Mouse (Mus musculus) MEL (cell line): Measurements from ENCODE around the gene Lmntd1. TPM values are rescaled to one million over a fixed set of nuclear protein-coding genes. Genes with fewer than 3 reads are reported as not detected.

Experiments used
- DNase-seq: peaks from one replicate; pipeline ENCODE4 v3.0.0; 2011; ENCODE audit warnings: low read depth, low spot score
- H3K27ac ChIP-seq: 2 replicates; pipeline ENCODE4 v1.5.1; 2012; ENCODE audit warnings: low read depth, mild to moderate bottlenecking, control low read depth, low read length, moderate library complexity; ENCODE audit not compliant: control insufficient read depth
- H3K27me3 ChIP-seq, 2 experiments: fragments of 150-350 bp in 1 of 2; sonication (generic) in 1 of 2; 2 replicates each; pipeline ENCODE4 v1.6.1; 2012; ENCODE audit warnings: low read length in 2 of 2, mild to moderate bottlenecking in 2 of 2, improper control_type of control experiment in 1 of 2, moderate library complexity in 1 of 2; ENCODE audit not compliant: insufficient read depth in 2 of 2, control insufficient read depth in 1 of 2
- H3K36me3 ChIP-seq, 2 experiments: 2 replicates each; pipeline ENCODE4 v1.6.1; 2012 to 2014; ENCODE audit warnings: low read length in 2 of 2, improper control_type of control experiment in 1 of 2, inconsistent platforms in 1 of 2, mild to moderate bottlenecking in 1 of 2; ENCODE audit not compliant: insufficient read depth in 2 of 2, control insufficient read depth in 1 of 2
- H3K4me1 ChIP-seq, 2 experiments: fragments of 150-350 bp in 1 of 2; sonication (generic) in 1 of 2; 2 replicates each; pipeline ENCODE4 v1.6.1; 2012; ENCODE audit warnings: low read length in 2 of 2, improper control_type of control experiment in 1 of 2, mild to moderate bottlenecking in 1 of 2; ENCODE audit not compliant: insufficient read depth in 2 of 2, control insufficient read depth in 1 of 2
- H3K4me3 ChIP-seq, 2 experiments: fragments of 150-350 bp in 1 of 2; sonication (generic) in 1 of 2; 2 replicates each; pipeline ENCODE4 v1.5.1; 2012; ENCODE audit warnings: low read depth in 2 of 2, low read length in 2 of 2, mild to moderate bottlenecking in 2 of 2, moderate library complexity in 2 of 2, control low read depth in 1 of 2, improper control_type of control experiment in 1 of 2; ENCODE audit not compliant: control insufficient read depth in 1 of 2, insufficient read depth in 1 of 2
- H3K79me2 ChIP-seq: 2 replicates; pipeline ENCODE4 v1.6.1; 2012; ENCODE audit warnings: mild to moderate bottlenecking, low read length, moderate library complexity; ENCODE audit not compliant: control insufficient read depth, poor library complexity, insufficient read depth
- H3K9ac ChIP-seq: 2 replicates; pipeline ENCODE4 v1.6.1; 2012; ENCODE audit warnings: low read depth, mild to moderate bottlenecking, control low read depth, low read length, moderate library complexity; ENCODE audit not compliant: control insufficient read depth, poor library complexity, severe bottlenecking
- H3K9me3 ChIP-seq: fragments of 150-350 bp; sonication (generic); replicated peaks from 2 replicates; pipeline ENCODE4 v1.6.1; 2012; ENCODE audit warnings: mild to moderate bottlenecking, low read length, improper control_type of control experiment, moderate library complexity; ENCODE audit not compliant: insufficient read depth
- BHLHE40 ChIP-seq: IDR thresholded peaks from 2 replicates; pipeline ENCODE4 v1.6.1; 2012; ENCODE audit warnings: low read depth, mild to moderate bottlenecking, inconsistent platforms, low read length, improper control_type of control experiment, borderline replicate concordance
- CTCF ChIP-seq, 3 experiments: IDR thresholded peaks in 2 of 3; conservative IDR thresholded peaks in 1 of 3; 2 replicates each; pipeline ENCODE4 v1.5.1; 2011 to 2012; ENCODE audit warnings: low read length in 3 of 3, low read depth in 2 of 3, mild to moderate bottlenecking in 2 of 3, improper control_type of control experiment in 1 of 3, inconsistent platforms in 1 of 3, mixed read lengths in 1 of 3, moderate library complexity in 1 of 3; ENCODE audit not compliant: control insufficient read depth in 1 of 3, insufficient read depth in 1 of 3, poor library complexity in 1 of 3, severe bottlenecking in 1 of 3
- EP300 ChIP-seq, 2 experiments: IDR thresholded peaks; 2 replicates each; pipeline ENCODE4 v1.6.1; 2011; ENCODE audit warnings: improper control_type of control experiment in 2 of 2, low read length in 2 of 2, low read depth in 1 of 2, mild to moderate bottlenecking in 1 of 2
- ETS1 ChIP-seq: IDR thresholded peaks from 2 replicates; pipeline ENCODE4 v1.6.1; 2012; ENCODE audit warnings: low read depth, mild to moderate bottlenecking, inconsistent platforms, low read length, improper control_type of control experiment, moderate library complexity
- GABPA ChIP-seq: IDR thresholded peaks from 2 replicates; pipeline ENCODE4 v1.6.1; 2012; ENCODE audit warnings: low read depth, mild to moderate bottlenecking, inconsistent platforms, low read length, improper control_type of control experiment, moderate library complexity
- MAX ChIP-seq: IDR thresholded peaks from 2 replicates; pipeline ENCODE4 v1.6.1; 2011; ENCODE audit warnings: low read length, improper control_type of control experiment
- MEF2A ChIP-seq: IDR thresholded peaks from 2 replicates; pipeline ENCODE4 v1.6.1; 2014; ENCODE audit warnings: low read depth, mild to moderate bottlenecking, inconsistent platforms, low read length, improper control_type of control experiment; ENCODE audit not compliant: poor library complexity, insufficient replicate concordance, severe bottlenecking; ENCODE audit errors: extremely low read depth
- MYC ChIP-seq: IDR thresholded peaks from 2 replicates; pipeline ENCODE4 v1.6.1; 2011; ENCODE audit warnings: low read depth, mild to moderate bottlenecking, low read length, improper control_type of control experiment, moderate library complexity
- NELFE ChIP-seq: IDR thresholded peaks from 2 replicates; pipeline ENCODE4 v1.6.1; 2011; ENCODE audit warnings: low read depth, low read length, improper control_type of control experiment
- NRF1 ChIP-seq: IDR thresholded peaks from 2 replicates; pipeline ENCODE4 v1.6.1; 2014; ENCODE audit warnings: low read depth, mild to moderate bottlenecking, inconsistent platforms, low read length, improper control_type of control experiment, moderate library complexity; ENCODE audit not compliant: poor library complexity, insufficient read depth, severe bottlenecking
- POLR2AphosphoS2 ChIP-seq: IDR thresholded peaks from 2 replicates; pipeline ENCODE4 v1.6.1; 2011; ENCODE audit warnings: low read length, improper control_type of control experiment
- RAD21 ChIP-seq: IDR thresholded peaks from 2 replicates; pipeline ENCODE4 v1.6.1; 2011; ENCODE audit warnings: mild to moderate bottlenecking, low read depth, low read length, improper control_type of control experiment
- RCOR1 ChIP-seq: IDR thresholded peaks from 2 replicates; pipeline ENCODE4 v1.6.1; 2012; ENCODE audit warnings: low read depth, mild to moderate bottlenecking, inconsistent platforms, low read length, improper control_type of control experiment
- SIN3A ChIP-seq: IDR thresholded peaks from 2 replicates; pipeline ENCODE4 v1.6.1; 2012; ENCODE audit warnings: low read length, improper control_type of control experiment, inconsistent platforms
- SMC3 ChIP-seq: IDR thresholded peaks from 2 replicates; pipeline ENCODE4 v1.6.1; 2011; ENCODE audit warnings: low read depth, low read length, improper control_type of control experiment
- TCF12 ChIP-seq: IDR thresholded peaks from 2 replicates; pipeline ENCODE4 v1.6.1; 2014; ENCODE audit warnings: low read depth, mild to moderate bottlenecking, inconsistent platforms, low read length, improper control_type of control experiment, moderate library complexity
- USF1 ChIP-seq: IDR thresholded peaks from 2 replicates; pipeline ENCODE4 v1.6.1; 2014; ENCODE audit warnings: low read depth, mild to moderate bottlenecking, inconsistent platforms, low read length, improper control_type of control experiment, moderate library complexity
- USF2 ChIP-seq, 2 experiments: IDR thresholded peaks; 2 replicates each; pipeline ENCODE4 v1.6.1; 2011 to 2012; ENCODE audit warnings: improper control_type of control experiment in 2 of 2, low read length in 2 of 2, borderline replicate concordance in 1 of 2, inconsistent platforms in 1 of 2, low read depth in 1 of 2, mild to moderate bottlenecking in 1 of 2; ENCODE audit not compliant: insufficient read depth in 1 of 2
- ZC3H11A ChIP-seq: IDR thresholded peaks from 2 replicates; pipeline ENCODE4 v1.6.1; 2012; ENCODE audit warnings: low read depth, mild to moderate bottlenecking, inconsistent platforms, low read length, improper control_type of control experiment
- ZMIZ1 ChIP-seq: IDR thresholded peaks from 2 replicates; pipeline ENCODE4 v1.6.1; 2012; ENCODE audit warnings: low read depth, mild to moderate bottlenecking, inconsistent platforms, low read length, improper control_type of control experiment, moderate library complexity
- ZNF384 ChIP-seq: IDR thresholded peaks from 2 replicates; pipeline ENCODE4 v1.6.1; 2012; ENCODE audit warnings: low read depth, mild to moderate bottlenecking, inconsistent platforms, low read length, improper control_type of control experiment
- polyA plus RNA-seq, 2 experiments: library from polyadenylated mRNA; stranded (reverse) in 1 of 2; unstranded in 1 of 2; fragments of >175 nt in 1 of 2; fragments of >200 nt in 1 of 2; gene quantifications; 2 replicates each; pipeline versions ENCODE4 v1.2.1 to v1.2.4; 2012; ENCODE audit warnings: low replicate concordance in 2 of 2, low read depth in 1 of 2; ENCODE audit not compliant: insufficient read length in 2 of 2, insufficient read depth in 1 of 2, missing spikeins in 1 of 2
- total RNA-seq: library from RNA; depleted of rRNA; stranded (reverse); fragments of 300-350 nt; gene quantifications from 2 replicates; pipeline ENCODE4 v1.2.3, GENCODE M21; 2012

The Lmntd1 gene
- total and polyA plus RNA-seq, 3 experiments: not detected

DNA sequence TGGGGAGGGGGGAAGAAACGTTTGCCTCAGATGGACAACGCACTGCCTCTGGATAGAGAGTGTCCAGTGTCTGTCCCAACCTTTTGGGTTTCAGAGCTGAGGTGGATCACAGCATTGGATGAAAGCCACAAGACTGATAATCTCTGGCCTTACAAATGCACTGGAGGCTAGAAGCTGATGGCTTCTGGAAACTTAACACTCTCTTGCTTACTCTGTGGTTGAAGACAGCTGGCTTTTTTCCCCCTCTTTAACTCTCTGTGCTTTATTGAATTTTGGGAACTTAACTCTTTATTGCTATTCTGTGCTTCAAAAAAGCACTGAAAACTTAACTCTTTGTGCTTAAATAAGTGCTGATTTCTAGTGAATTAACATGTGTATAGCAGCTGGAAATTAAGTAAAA lies 223.7 kb downstream of the Lmntd1 start:
- Histone ChIP-seq H3K36me3 (no peaks in the 10 kb centered on the region), H3K4me1 (no peaks in the 10 kb centered on the region), H3K9ac (no peak overlapping the region), H3K27me3 (no peaks in the 10 kb centered on the region), H3K79me2 (no peaks in the 10 kb centered on the region), H3K4me3 (no peak overlapping the region), H3K27ac (no peak overlapping the region), H3K9me3 (no peaks in the 10 kb centered on the region)
- TF ChIP-seq ZNF384: no peak
- no peak for TF ChIP-seq CTCF (IDR thresholded peaks at IDR 0.05 in 2 of 3, conservative IDR thresholded peaks at IDR 0.05 in 1 of 3; ENCODE audit: control insufficient read depth in 1 of 3, insufficient read depth in 1 of 3, low read depth in 2 of 3, low read length in 3 of 3, poor library complexity in 1 of 3, severe bottlenecking in 1 of 3)
- TF ChIP-seq NRF1: no peak
- no peak for TF ChIP-seq ETS1
- TF ChIP-seq USF1: no peak
- TF ChIP-seq ZMIZ1: no peak
- no peak for TF ChIP-seq MAX
- no peak for TF ChIP-seq RAD21
- no peak for TF ChIP-seq ZC3H11A
- no peak for TF ChIP-seq SIN3A
- TF ChIP-seq BHLHE40: no peak
- TF ChIP-seq GABPA: no peak
- TF ChIP-seq RCOR1: no peak
- no peak for TF ChIP-seq MEF2A
- no peak for TF ChIP-seq EP300 (IDR thresholded peaks at IDR 0.05; ENCODE audit: low read depth in 1 of 2, low read length in 2 of 2)
- TF ChIP-seq POLR2AphosphoS2: no peak
- no peak for TF ChIP-seq TCF12
- TF ChIP-seq SMC3: no peak
- no peak for TF ChIP-seq MYC
- TF ChIP-seq NELFE: no peak
- DNase-seq: no peak

DNA sequence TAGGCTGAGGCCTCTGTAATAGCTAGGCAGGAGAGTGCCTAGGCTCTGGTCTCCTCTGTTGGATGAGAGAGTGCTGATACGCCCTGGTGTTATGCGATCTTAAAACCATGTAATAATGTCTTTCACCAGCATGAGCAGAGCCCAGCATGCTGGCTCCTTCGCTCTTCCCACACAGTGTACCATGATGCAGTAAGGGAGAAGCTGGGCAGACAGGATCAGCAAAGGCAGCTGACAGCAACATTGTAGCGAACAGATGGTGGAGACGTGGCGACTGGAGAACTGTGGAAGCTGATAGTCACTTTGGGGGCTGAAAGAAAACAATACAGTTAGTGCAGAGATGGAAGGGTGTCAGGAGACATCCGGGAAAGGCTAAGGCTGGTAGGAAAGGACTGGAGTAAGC lies 224.2 kb downstream of the Lmntd1 start:
- no peak for TF ChIP-seq EP300 (IDR thresholded peaks at IDR 0.05; ENCODE audit: low read depth in 1 of 2, low read length in 2 of 2)
- no peak for TF ChIP-seq USF2 (IDR thresholded peaks at IDR 0.05; ENCODE audit: borderline replicate concordance in 1 of 2, insufficient read depth in 1 of 2, low read depth in 1 of 2, low read length in 2 of 2)
- TF ChIP-seq TCF12: no peak
- no peak overlapping the region for H3K9ac ChIP-seq
- H3K4me3 ChIP-seq: no peak overlapping the region
- no peak overlapping the region for H3K27ac ChIP-seq
- no peaks in the 10 kb centered on the region for H3K9me3 ChIP-seq
- no peaks in the 10 kb centered on the region for H3K4me1 ChIP-seq
- no peaks in the 10 kb centered on the region for H3K79me2 ChIP-seq
- H3K36me3 ChIP-seq: no peaks in the 10 kb centered on the region
- DNase-seq: no peak
- no peaks in the 10 kb centered on the region for H3K27me3 ChIP-seq
